Mouse (Mus musculus): ENCODE results near the gene Optc.

Optc gene

DNA sequence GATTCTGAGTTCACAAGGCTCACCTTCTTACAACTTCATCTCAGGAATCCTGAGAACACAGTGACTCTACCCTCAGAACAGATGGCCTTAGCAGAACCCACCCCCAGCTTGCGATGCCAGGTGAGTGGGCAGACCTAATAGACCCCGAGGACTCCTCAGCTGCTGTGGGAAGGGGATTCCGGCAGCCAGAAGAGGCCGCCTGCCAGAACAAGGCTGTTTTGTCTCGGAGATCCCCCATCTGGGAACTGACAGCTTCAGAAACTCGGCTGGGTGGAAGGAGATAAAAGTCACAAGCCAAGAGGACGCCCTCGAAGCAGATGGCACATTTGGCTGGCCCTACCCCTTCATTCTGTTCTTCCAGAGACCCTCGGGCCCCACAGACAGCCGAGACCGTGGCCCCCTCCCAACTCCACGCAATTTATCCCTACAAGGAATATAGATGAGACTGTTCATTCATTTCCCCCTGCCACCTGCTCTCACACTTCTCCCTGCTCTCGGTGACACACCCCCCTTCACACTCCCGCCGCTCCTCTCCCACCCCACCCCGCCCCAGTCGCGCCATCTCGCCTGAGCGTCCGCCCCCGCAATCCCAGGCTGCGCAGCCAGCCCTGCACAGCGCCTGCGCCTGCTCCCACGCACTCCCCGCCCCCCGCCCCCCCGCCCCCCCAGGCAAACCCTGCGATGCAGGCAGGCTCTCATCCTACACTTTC, at the start of gene Optc:
Gene Optc (minus strand): TSS at position 51 of the 710 bp plus-strand sequence.
- in situ Hi-C loops (cut with MboI, MseI) = loop anchor here in 1 of 2 experiments (5.0 kb wide), 1 partner anchor 139 kb away; no protein-coding TSS in a partner anchor

- in situ Hi-C loops (cut with MboI, MseI) = loop anchor here (10.0 to 25.0 kb wide), 2 partner anchors 759 to 992 kb away; no protein-coding TSS in a partner anchor
Measured at GRCm38 (mm10) chr1:133954009-133954408, 46.2 kb upstream of the Optc start.

GRCm38 (mm10) chr1:133953261-133953742, 45.5 kb upstream of the Optc start:
- in situ Hi-C loops (cut with MboI, MseI) = loop anchor here (10.0 to 25.0 kb wide), 2 partner anchors 759 to 991 kb away; no protein-coding TSS in a partner anchor

DNA sequence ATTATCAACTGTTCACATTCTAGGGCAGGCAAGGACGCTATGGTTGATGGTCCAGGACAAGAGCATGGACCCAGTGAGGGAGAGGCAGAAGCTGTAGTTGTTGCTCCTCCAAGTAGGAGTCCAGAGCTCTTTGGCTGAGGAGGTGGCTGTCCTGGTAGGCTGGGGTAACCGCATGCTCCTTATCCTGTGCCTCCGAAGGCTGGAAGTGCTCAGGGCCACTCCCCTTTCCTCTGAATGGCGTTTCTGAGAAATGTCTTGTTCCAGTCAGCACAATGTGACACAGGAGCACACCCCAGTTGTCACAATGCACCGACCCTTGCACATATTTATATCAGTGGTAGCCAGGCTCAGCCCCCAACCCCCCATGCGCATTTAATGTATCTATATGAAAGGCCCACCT, 43.8 kb upstream of the Optc start:
- in situ Hi-C loops (cut with MboI, MseI) = loop anchor here (10.0 to 25.0 kb wide), 2 partner anchors 757 to 989 kb away; no protein-coding TSS in a partner anchor

DNA sequence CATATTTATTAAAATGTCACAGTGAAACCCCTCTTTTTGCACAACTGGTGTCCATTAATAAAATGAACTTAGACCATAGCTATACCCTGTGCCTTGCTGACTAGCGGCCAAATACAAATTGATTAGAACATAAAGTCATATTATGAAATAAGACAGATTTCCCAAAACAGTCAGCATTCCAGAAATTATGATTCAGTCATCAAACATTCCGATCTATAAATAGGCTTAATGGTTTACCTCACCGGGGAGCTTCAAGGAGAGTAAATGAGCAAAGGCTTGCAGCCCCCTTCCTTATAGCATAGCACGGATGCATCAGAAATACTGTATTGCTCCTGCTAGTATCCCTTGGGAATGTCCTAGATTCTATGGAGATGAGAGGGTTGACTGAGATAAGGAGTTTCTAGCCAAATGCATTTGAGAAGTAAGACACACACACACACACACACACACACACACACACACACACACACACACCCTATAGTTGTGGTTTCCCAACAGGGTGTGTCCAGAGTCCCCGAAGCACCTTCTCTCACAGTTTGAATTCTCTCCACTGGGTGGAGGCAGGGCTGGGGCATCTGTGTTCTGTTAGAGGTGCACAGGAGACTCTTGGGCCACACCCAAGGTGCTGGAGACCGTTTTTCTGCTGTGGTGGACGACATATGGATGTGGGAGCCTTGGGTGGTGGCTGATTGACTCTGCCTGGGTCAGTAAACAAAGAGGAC, 42.4 kb upstream of the Optc start:
- in situ Hi-C loops (cut with MboI, MseI) = loop anchor here (10.0 to 25.0 kb wide), 2 partner anchors 755 to 988 kb away; no protein-coding TSS in a partner anchor

DNA sequence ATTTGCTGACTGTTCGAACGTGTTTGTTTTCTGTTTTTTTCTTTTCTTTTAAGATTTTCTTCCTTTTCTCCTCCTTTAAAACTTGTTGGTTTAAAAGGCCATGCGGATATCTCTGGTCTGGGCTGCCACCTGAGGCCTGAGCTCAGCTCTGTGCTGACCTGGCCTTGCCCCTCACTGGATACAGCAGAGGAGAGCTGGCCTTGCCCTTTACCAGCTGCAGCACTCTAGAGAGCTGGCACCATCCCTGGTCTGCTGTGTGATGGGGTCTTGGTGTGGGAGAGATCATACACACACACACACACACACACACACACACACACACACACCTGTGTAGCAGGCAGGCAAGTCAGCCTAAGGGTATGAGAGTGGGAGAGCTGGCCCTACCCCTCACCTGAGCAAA, 37.3 kb upstream of the Optc start:
- in situ Hi-C loops (cut with MboI, MseI) = no loop called here

GRCm38 (mm10) chr1:133941904-133942303, 34.1 kb upstream of the Optc start:
- in situ Hi-C loops (cut with MboI, MseI) = no loop called here

DNA sequence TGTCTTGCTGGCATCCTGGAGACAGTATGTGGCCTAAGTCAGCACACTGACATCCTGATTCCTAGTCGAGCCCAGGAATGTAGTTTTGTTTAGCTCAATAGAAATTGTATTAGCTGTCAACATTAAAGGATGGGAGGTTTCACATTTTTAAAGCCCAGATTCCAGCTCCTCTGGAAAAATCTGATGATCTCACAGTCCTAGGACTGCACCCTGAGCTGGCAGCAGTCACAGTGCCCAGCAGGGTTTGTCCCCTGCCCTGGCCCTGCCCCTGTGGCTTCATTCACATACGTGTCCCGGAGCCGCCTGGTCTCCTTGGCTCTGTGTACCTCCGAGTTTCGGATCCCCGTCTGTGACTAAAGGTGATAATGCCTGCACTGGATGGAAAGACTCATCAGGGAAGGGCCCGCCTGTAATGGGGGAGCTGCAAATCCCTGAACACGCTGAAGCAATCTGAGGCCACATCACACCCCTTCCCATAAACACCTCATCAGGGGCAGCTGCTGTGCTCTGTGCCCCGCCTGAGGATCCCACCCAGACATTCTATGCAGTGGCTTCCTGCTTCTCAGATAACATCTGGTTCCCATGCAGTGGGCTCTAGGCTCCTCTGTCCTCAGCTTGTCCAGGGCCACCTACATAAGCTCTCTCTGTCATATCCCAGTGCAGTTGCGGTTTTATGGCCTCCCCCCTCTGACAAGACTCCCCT, 33.5 kb upstream of the Optc start:
- in situ Hi-C loops (cut with MboI, MseI) = no loop called here

- in situ Hi-C loops (cut with MboI, MseI) = no loop called here
Measured at GRCm38 (mm10) chr1:133940481-133941092, 32.8 kb upstream of the Optc start.

DNA sequence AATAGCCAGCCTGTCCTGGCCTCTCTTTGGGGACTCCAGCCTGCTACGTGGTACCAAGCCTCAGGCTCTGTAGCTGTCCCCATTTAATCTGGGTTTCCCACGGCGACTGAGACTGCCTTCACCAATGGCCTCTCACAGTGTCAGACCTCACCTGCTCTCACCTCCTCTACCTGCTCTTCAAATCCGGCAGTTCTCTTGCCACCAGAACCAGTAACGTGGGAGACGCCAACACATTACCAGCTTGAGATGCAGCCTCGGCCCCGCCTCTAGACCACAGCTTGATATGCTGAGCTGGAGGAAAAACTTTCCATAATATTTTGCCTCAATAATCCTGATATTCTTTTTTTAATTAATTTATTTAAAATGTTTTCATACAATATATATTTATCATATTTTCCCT, 31.9 kb upstream of the Optc start:
- in situ Hi-C loops (cut with MboI, MseI) = loop anchor here in 1 of 2 experiments (10.0 kb wide), 1 partner anchor 715 kb away; no protein-coding TSS in a partner anchor

DNA sequence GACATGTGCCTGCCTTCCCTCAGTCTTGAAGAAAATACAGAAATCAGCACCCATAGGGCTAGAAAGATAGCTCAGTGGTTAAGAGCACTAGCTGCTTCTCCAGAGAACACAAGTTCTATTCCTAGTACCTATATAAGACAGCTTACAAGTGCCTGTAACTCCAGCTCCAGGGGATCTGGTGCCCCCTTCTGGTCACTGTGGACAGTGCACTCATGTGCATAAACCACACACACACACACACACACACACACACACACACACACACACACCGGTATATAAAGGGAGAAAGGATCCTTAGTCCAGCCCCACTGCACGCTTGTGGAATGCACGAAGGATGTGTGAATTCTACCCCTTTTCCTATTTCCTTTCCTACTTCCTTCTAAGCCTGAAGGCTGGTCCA, 28.4 kb upstream of the Optc start:
- in situ Hi-C loops (cut with MboI, MseI) = loop anchor here in 1 of 2 experiments (10.0 kb wide), 1 partner anchor 719 kb away; no protein-coding TSS in a partner anchor

GRCm38 (mm10) chr1:133934354-133934963, 26.7 kb upstream of the Optc start:
- in situ Hi-C loops (cut with MboI, MseI) = loop anchor here in 1 of 2 experiments (10.0 kb wide), 1 partner anchor 720 kb away; no protein-coding TSS in a partner anchor

DNA sequence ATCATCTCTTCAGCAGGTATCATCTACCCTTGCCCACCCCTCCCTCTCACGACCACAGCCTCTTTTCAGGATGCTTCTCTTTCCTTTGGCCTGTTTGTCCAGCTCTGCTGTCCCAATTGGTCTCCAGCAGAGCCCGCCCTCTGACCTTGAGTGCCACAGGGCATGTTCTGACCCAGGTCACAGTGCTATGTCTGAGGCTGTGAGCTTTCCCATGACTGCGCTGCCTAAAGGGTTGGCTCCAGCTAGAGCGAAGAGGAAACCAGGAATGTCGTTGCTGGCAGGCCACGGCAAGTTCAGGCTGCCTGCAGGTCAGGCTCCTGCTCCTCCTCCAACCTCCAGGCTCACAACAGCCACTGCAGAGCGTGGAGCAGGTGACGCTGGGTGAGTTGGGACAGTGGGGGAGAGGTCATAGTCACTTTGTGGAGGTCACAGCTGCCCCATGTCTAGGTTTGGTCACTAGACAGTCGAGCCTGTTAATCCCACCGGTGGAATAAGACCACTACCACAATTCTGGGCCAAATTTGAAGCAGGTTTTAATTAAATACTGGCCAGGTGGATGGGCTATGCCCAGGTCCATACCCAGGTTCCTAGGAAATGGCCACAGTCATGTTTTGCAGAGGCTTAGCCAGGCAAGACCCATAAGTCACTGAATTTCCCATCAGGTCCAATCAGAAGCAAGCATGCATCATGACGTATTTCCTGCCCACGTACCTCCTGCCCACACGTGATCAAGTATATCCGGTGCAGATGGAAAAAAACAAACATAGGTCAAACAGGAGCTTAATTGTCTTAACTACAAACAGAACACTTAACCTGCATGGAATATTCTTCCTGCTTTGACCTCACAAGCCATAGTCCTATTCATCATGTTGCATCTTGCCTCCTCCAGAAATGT, 25.7 kb upstream of the Optc start:
- in situ Hi-C loops (cut with MboI, MseI) = loop anchor here in 1 of 2 experiments (10.0 kb wide), 1 partner anchor 721 kb away; no protein-coding TSS in a partner anchor

DNA sequence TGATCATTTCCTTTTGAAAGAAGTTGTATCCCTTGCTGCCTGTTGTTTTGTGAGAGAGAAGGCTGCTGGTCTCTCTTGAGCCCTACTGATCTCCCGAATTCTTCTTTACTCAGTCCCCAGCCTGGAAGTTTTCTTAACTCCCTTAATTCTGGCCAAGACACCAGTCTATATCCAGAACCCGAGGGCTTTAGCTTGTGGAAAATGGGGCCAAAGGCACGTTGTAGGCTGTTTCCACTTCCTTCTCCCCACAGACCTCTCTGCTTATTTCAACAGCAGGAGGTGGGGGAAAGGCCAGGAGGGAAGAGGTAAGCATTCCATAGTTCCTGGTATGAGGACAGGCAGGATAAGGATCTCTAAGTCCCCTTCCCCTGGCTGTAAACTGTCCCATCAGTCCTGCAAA, 22.2 kb upstream of the Optc start:
- in situ Hi-C loops (cut with MboI, MseI) = loop anchor here in 1 of 2 experiments (10.0 kb wide), 1 partner anchor 725 kb away; no protein-coding TSS in a partner anchor

DNA sequence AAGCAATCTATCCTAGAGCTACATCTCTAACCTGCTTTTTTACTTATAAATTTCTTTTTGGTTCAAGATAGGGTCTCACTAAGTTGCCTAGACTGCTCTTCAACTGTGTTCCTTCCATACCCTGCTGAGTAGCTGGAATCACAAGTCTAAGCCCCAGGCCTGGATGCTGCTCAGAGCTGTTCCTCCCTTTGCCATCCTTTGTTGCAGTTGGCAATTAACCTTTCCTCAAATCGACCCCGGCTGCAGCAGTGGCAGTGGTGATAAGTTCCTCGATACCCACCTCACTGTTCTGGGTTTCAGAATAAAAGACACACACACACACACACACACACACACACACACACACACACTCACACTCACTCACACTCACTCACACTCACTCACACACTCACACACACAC, 17.4 kb upstream of the Optc start:
- in situ Hi-C loops (cut with MboI, MseI) = no loop called here

GRCm38 (mm10) chr1:133924141-133924875, 16.5 kb upstream of the Optc start:
- in situ Hi-C loops (cut with MboI, MseI) = no loop called here

GRCm38 (mm10) chr1:133923071-133923470, 15.3 kb upstream of the Optc start:
- in situ Hi-C loops (cut with MboI, MseI) = no loop called here

GRCm38 (mm10) chr1:133921304-133921751, 13.5 kb upstream of the Optc start, which contains the start of gene Prelp:
Prelp (minus strand) TSS chr1:133921414.
- in situ Hi-C loops (cut with MboI, MseI) = no loop called here

GRCm38 (mm10) chr1:133920876-133921275, 13.1 kb upstream of the Optc start:
- in situ Hi-C loops (cut with MboI, MseI) = no loop called here

All from T-helper 17 cell (primary cell).